Mouse (Mus musculus) CD4-positive naive resting alpha-beta T cell, adult 57 days (primary cell): Measurements from ENCODE around the gene Adamtsl4. TPM values are rescaled to one million over a fixed set of nuclear protein-coding genes. Genes with fewer than 3 reads are reported as not detected.

ENCODE experiments used
- total RNA-seq: library from RNA; stranded (reverse); gene quantifications from one replicate; pipeline ENCODE4 v1.2.4, GENCODE M21; 2023

The Adamtsl4 gene
- 14.0 TPM for total RNA-seq

DNA sequence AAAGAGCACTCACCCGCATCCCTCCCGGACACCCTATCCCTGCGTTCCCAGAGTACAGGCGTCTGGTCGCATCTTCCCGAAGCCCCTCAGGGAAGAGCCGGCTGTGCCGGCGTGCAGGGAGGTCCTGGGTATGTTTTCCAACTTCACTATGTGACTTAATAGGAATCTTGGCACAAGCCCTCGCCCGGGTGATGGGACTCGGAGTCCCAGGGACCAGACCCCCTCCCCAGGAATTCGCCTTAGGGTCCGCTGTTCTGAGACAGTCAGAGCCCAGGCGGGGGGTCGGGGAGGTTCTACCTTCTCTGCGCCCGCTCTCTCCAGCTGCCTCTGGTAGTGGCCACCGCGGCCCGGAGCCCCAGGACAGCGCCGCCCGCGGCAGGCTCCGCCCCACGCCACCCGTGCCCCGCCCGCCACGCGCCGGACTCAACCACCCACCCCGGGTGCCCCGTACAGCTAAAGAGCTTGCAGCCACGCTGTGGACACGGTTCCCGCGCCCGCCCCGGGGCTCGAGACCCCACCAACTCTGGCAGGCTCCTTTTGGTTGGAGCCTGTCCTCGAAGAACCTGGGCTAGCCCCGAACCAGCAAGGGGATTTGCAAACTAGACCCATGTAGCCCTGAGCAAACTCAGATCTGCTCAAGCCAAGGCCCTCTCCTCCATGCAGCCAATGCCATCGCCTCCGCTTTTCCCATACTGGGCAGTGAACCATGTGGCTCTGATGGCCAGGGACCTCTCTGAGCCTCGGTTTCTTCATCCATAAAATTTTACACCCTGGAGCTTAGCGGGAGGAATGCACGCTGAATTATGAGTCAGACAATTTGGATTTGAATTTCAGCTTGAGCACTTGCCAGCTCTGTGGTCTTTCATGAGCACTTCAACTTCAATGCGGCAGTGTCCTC lies at the start of gene Adamtsl4:
TSS of gene Adamtsl4 (minus strand) at position 394 of the 898 bp plus-strand sequence.

DNA sequence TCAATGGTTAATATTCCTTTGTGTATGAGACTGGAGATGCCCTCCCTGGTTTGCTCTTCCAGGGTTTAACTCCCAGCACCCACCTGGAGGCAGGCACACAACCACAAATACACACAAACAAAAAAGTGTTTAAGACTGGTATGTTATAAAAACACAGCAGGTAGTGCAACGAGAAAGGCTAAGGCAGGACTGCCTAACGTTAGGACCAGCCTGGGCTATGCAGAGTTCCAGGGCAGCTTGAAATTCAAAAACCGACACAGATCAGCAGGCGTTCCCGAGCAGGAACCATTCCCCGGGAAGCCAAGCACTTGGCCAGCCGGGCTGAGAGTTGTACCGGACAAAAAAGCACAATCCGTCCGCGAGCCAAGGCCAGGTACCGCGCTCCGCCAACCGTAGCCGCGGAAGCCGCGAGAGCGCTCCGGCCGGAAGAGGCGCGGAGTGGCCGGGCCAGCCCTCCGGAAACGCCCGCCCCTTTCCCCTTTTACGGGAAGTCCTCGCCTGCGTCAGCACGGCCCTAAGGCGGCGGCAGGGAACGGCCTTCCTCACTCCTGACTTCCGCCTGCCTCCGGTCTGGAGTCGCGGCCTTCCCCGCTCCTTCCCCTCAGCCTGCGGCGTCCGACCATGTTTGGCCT lies 29.4 kb downstream of the Adamtsl4 start, which contains the start of gene Mcl1:
TSS of gene Mcl1 (plus strand) at position 553 of the 632 bp plus-strand sequence.

Other genes with a start within 250 kb of the Adamtsl4 start
- 1.5 TPM for gene Ctsk, start 188.7 kb downstream of the Adamtsl4 start, total RNA-seq
- gene Ctss, start 161.1 kb downstream of the Adamtsl4 start, total RNA-seq = 108 TPM
- not detected for gene Hormad1, start 128.2 kb downstream of the Adamtsl4 start, total RNA-seq
- 23.1 TPM for gene Golph3l, start 99.0 kb downstream of the Adamtsl4 start, total RNA-seq
- gene Ensa, start 62.9 kb downstream of the Adamtsl4 start, total RNA-seq = 123 TPM
- 357 TPM for gene Mcl1, start 29.1 kb downstream of the Adamtsl4 start, total RNA-seq
- gene Ecm1, start 51.7 kb upstream of the Adamtsl4 start, total RNA-seq = 170 TPM
- gene Tars2, start 72.3 kb upstream of the Adamtsl4 start, total RNA-seq = 127 TPM
- gene Rprd2, start 130.9 kb upstream of the Adamtsl4 start, total RNA-seq = 114 TPM
- 74.2 TPM for gene Prpf3, start 168.0 kb upstream of the Adamtsl4 start, total RNA-seq
- 76.7 TPM for gene Mrps21, start 183.6 kb upstream of the Adamtsl4 start, total RNA-seq
- 23.9 TPM for gene Ciart, start 194.3 kb upstream of the Adamtsl4 start, total RNA-seq
- gene BC028528, start 204.1 kb upstream of the Adamtsl4 start, total RNA-seq = 2.3 TPM
- 47.5 TPM for gene Aph1a, start 206.1 kb upstream of the Adamtsl4 start, total RNA-seq
- gene Car14, start 216.8 kb upstream of the Adamtsl4 start, total RNA-seq = not detected
- gene Anp32e, start 241.3 kb upstream of the Adamtsl4 start, total RNA-seq = 98.7 TPM